Mouse (Mus musculus) heart, postnatal 0 days (tissue): ENCODE data around the gene Pfkfb2.

Source experiments
- CTCF ChIP-seq: IDR thresholded peaks from 2 replicates; pipeline ENCODE4 v1.5.1; 2016; ENCODE audit warnings: antibody characterized with exemption, control low read depth, low read depth
- EP300 ChIP-seq: IDR thresholded peaks from 2 replicates; pipeline ENCODE4 v1.6.1; 2016; ENCODE audit warnings: antibody characterized with exemption, low read depth

- no peak for TF ChIP-seq CTCF
- no peak for TF ChIP-seq EP300
Observed at GRCm38 (mm10) chr1:130742201-130742600, 13.1 kb upstream of the Pfkfb2 start.
